Mouse (Mus musculus) kidney, adult 9 months (tissue): ENCODE results near the gene Gm2956.
"Not testable (repeated sequence)": the region's sequence is repeated elsewhere in the genome, so short reads cannot be mapped to it uniquely, and the experiment has no call there.

Experiments used
- DNase-seq: peaks from one replicate; pipeline ENCODE4 v3.0.0; 2022

Gm2956 gene

GRCm38 (mm10) chr14:3332087-3332677 lies at the start of gene Gm2956:
Gene Gm2956, plus strand, starts transcription at chr14:3332627.
- not testable (repeated sequence) for DNase-seq

- not testable (repeated sequence) for DNase-seq
Measured at GRCm38 (mm10) chr14:3333406-3333805, 979 bp downstream of the Gm2956 start.

GRCm38 (mm10) chr14:3394793-3395192 lies 62.4 kb downstream of the Gm2956 start, which contains the start of gene Gm10413:
Gene Gm10413, plus strand, starts transcription at chr14:3395093.
- not testable (repeated sequence) for DNase-seq
